Mouse (Mus musculus): ENCODE data around the gene Vhl. TPM values are rescaled to one million over a fixed set of nuclear protein-coding genes. Genes with fewer than 3 reads are reported as not detected.
A peak's percentile ranks its signal among the peaks of the same experiment; 100 is the strongest.

Vhl gene
- polyA plus RNA-seq, 1 experiment from 2014 or later: 12.9 TPM

GRCm38 (mm10) chr6:113655475-113655874, 31.7 kb downstream of the Vhl start:
- Histone ChIP-seq H3K27ac (ENCODE audit: low read depth) (0 out of 2 replicates have a peak overlapping the region, but pooled peaks have one; percentile 55), H3K4me2 (ENCODE audit: low read depth, low read length) (no peak overlapping the region), H3K4me1 (ENCODE audit: insufficient read depth) (peaks cover 44% of the 10 kb centered on the region), H3K9ac (replicated peaks) (no peak overlapping the region), H3K36me3 (replicated peaks; ENCODE audit: insufficient read depth, low read length) (no peaks in the 10 kb centered on the region; the same call in 1 of the 2 replicates), H3K4me3 (ENCODE audit: low read depth, low read length) (no peak overlapping the region), H3K27me3 (ENCODE audit: insufficient read depth, low read length) (no peaks in the 10 kb centered on the region), H3K9me3 (ENCODE audit: low read length) (no peaks in the 10 kb centered on the region)
- WGBS (ENCODE audit: insufficient replicate concordance): 83% methylated on average over 3 of the region's 3 CpGs
- no peak for TF ChIP-seq EP300 (IDR thresholded peaks at IDR 0.05; ENCODE audit: low read depth)
- no peak for TF ChIP-seq CTCF (IDR thresholded peaks at IDR 0.05; ENCODE audit: low read depth)
- no peak for DNase-seq
- no peak for ATAC-seq

DNA sequence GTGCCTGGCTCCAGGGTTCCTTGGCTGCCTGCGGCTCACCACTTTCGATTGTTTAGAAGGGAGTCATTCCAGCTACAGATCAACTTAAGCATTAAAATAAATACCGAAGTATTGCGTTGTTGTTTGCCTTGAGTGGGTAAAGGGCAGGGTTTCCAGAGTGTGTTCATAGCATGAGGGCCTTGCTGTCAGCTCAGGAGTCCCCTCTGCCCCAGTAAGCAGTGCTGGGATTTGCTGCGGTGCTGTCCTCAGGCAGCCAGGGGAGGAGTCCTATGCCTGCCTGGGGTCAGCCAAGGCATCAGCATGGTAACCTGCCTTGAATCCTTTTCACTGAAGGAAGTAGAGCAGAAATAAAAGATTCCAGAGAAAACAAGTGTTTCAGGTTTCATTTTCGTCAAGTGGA, 33.1 kb downstream of the Vhl start:
- no peak overlapping the region for H3K4me2 ChIP-seq (ENCODE audit: low read depth, low read length)
- H3K4me3 ChIP-seq (ENCODE audit: low read depth, low read length): no peak overlapping the region
- peaks cover 51% of the 10 kb centered on the region for H3K4me1 ChIP-seq (ENCODE audit: insufficient read depth)
- peak; percentile 51 for DNase-seq
- no peaks in the 10 kb centered on the region for H3K9me3 ChIP-seq (ENCODE audit: low read length)
- 67% methylated on average over 6 of the region's 6 CpGs for WGBS (ENCODE audit: insufficient replicate concordance)
- ATAC-seq: peak; percentile 92
- peak overlapping the region; percentile 74 for H3K27ac ChIP-seq (ENCODE audit: low read depth)
- no peaks in the 10 kb centered on the region for H3K27me3 ChIP-seq (ENCODE audit: insufficient read depth, low read length)
- TF ChIP-seq CTCF (IDR thresholded peaks at IDR 0.05; ENCODE audit: low read depth) (no peak), EP300 (IDR thresholded peaks at IDR 0.05; ENCODE audit: low read depth) (peak; percentile 65)
- no peaks in the 10 kb centered on the region for H3K36me3 ChIP-seq (replicated peaks; ENCODE audit: insufficient read depth, low read length)
- H3K9ac ChIP-seq (replicated peaks): no peak overlapping the region

- no peak overlapping the region for H3K4me2 ChIP-seq (ENCODE audit: low read depth, low read length)
- H3K27me3 ChIP-seq (ENCODE audit: insufficient read depth, low read length): no peaks in the 10 kb centered on the region
- no peak overlapping the region; the same call in 1 of the 2 replicates for H3K27ac ChIP-seq (ENCODE audit: low read depth)
- no peak for TF ChIP-seq EP300 (IDR thresholded peaks at IDR 0.05; ENCODE audit: low read depth)
- TF ChIP-seq CTCF (IDR thresholded peaks at IDR 0.05; ENCODE audit: low read depth): no peak
- H3K9me3 ChIP-seq (ENCODE audit: low read length): peaks cover 4% of the 10 kb centered on the region; the same call in 1 of the 2 replicates
- no peak overlapping the region for H3K9ac ChIP-seq (replicated peaks)
- ATAC-seq (no peak), DNase-seq (no peak)
- H3K4me1 ChIP-seq (ENCODE audit: insufficient read depth): peaks cover 61% of the 10 kb centered on the region
- H3K36me3 ChIP-seq (replicated peaks; ENCODE audit: insufficient read depth, low read length): no peaks in the 10 kb centered on the region
- no peak overlapping the region for H3K4me3 ChIP-seq (ENCODE audit: low read depth, low read length)
- 42% methylated on average over 3 of the region's 3 CpGs for WGBS (ENCODE audit: insufficient replicate concordance)
These were observed 34.5 kb downstream of the Vhl start for GRCm38 (mm10) chr6:113658226-113658625.

DNA sequence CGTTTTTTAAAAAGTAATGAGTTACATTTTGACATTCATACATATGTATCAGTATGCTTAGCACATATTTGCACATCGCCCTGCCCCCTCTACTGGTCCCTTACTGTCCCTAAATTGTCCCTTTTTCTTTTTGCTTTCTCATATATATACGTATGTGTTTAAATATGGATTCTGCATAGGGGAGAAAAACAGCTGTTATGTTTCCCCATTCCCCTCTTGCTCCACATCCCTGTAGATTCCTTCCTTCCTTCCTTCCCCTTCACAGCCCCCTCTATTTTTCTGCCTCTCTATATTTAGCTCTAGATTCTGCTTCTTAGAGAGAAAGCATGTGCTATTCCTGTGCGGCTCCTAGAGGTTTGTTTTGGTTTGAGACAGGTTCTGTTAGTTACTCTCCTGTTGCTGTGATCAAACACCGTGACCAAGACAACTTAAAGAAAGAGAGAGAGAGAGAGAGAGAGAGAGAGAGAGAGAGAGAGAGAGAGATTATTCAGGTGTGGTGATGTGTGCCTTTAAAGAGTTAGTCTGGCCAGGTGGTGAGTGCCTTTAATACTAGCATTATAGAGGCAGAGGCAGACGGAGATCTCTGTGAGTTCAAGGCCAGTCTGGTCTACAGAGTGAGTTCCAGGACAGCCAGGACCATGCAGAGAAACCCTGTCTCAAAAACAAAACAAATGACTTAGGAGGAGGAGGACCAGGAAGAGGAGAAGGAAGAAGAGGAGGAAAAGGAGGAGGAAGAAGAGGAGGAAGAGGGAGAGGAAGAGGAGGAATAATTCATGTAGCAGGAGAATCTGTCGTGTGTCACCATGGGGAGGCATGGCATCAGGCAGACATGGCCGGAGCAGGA, 36.1 kb downstream of the Vhl start:
- ATAC-seq (no peak), DNase-seq (no peak)
- Histone ChIP-seq H3K27ac (ENCODE audit: low read depth) (peak overlapping the region; percentile 86), H3K4me2 (ENCODE audit: low read depth, low read length) (peak overlapping the region; percentile 36; the same call in 1 of the 2 replicates), H3K4me1 (ENCODE audit: insufficient read depth) (peaks cover 52% of the 10 kb centered on the region), H3K4me3 (ENCODE audit: low read depth, low read length) (no peak overlapping the region), H3K9me3 (ENCODE audit: low read length) (peaks cover 4% of the 10 kb centered on the region; the same call in 1 of the 2 replicates), H3K9ac (replicated peaks) (no peak overlapping the region; the same call in 1 of the 2 replicates), H3K36me3 (replicated peaks; ENCODE audit: insufficient read depth, low read length) (no peaks in the 10 kb centered on the region), H3K27me3 (ENCODE audit: insufficient read depth, low read length) (no peaks in the 10 kb centered on the region)
- TF ChIP-seq CTCF (IDR thresholded peaks at IDR 0.05; ENCODE audit: low read depth) (no peak), EP300 (IDR thresholded peaks at IDR 0.05; ENCODE audit: low read depth) (no peak)
- WGBS (ENCODE audit: insufficient replicate concordance): 46% methylated on average over 8 of the region's 8 CpGs

DNA sequence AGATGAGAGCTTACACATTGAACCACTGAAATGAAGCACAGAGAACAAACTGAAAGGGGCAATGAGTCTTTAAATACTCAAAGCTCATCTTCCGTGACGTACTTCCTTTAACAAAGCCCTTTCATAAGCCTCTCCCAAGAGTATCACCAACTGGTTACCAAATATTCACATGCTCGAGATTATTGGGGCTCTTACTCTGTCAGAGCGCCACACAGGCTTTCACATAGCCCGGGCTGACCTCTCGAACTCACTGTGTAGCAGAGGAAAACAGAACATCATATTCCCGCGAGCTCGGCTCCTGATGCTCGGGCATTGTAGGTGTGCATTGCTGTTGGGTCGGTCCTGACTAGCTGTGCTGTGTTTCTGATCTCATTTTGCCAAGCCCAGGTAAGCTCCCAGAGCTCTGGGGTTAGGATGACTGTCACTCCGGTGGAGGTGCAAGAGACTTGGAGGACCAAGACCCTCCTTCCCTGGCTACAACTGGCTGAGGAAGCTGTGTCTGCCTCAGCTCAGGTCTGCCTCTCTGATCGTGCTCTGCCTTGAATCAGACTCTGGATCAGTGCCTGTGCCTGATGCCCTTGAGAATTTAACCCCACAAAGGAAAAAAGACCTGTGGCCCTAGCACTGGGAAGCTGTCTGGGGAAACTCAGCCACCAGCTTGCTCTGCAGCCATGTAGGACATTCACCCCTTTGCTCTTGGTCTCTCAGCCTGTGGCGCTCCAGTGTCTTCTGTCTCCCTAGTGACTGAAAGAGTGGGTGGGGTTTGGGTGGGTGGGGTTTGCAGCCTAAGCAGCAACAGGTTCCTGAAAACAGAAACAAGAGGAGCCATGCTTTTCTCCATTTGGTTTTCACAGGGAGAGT, 37.0 kb downstream of the Vhl start:
- Histone ChIP-seq H3K27ac (ENCODE audit: low read depth) (peak overlapping the region; percentile 86), H3K4me1 (ENCODE audit: insufficient read depth) (peaks cover 50% of the 10 kb centered on the region), H3K36me3 (replicated peaks; ENCODE audit: insufficient read depth, low read length) (no peaks in the 10 kb centered on the region; the same call in 1 of the 2 replicates), H3K9ac (replicated peaks) (peak overlapping the region; percentile 41; the same call in 1 of the 2 replicates), H3K27me3 (ENCODE audit: insufficient read depth, low read length) (no peaks in the 10 kb centered on the region), H3K4me3 (ENCODE audit: low read depth, low read length) (no peak overlapping the region), H3K9me3 (ENCODE audit: low read length) (peaks cover 4% of the 10 kb centered on the region; the same call in 1 of the 2 replicates), H3K4me2 (ENCODE audit: low read depth, low read length) (peak overlapping the region; percentile 36; the same call in 1 of the 2 replicates)
- TF ChIP-seq CTCF (IDR thresholded peaks at IDR 0.05; ENCODE audit: low read depth) (no peak), EP300 (IDR thresholded peaks at IDR 0.05; ENCODE audit: low read depth) (no peak)
- WGBS (ENCODE audit: insufficient replicate concordance): 53% methylated on average over 14 of the region's 14 CpGs
- ATAC-seq (0 out of 2 replicates have a peak, but pooled peaks have one; percentile 11), DNase-seq (peak; percentile 41)
